In genomic region chr2:166771396-166771795, GRCm38 (mm10) we compare ENCODE assay signal across 11 mouse cellular contexts. TPM values are rescaled to one million over a fixed set of nuclear protein-coding genes. Genes with fewer than 3 reads are reported as not detected.
DNase-seq lines count a peak whose midpoint lies in the region; ATAC-seq and TF ChIP-seq lines count a peak whose summit lies in the region.
"Had no signal": no experiment of that assay in that cellular context is flagged by ENCODE, and none has a peak within 500 bp of the region (broad histone marks: within the 10 kb centered on the region; RNA-seq: fewer than 3 reads in every experiment).

No protein-coding gene starts in this region.

- 13% methylated on average over 11 of the region's 11 CpGs for WGBS in liver, embryonic 13.5 days (ENCODE audit: insufficient replicate concordance)
- 29% methylated on average over 11 of the region's 11 CpGs for WGBS in small intestine, adult 2 months
- 76% methylated on average over 11 of the region's 11 CpGs for WGBS in forebrain, embryonic 14.5 days

- no peak overlapping the region for H3K27ac ChIP-seq in liver, embryonic 13.5 days
- H3K27ac ChIP-seq in small intestine, adult 2 months (ENCODE audit: insufficient read depth, low read depth, low read length), result 0 out of 2 replicates have a peak overlapping the region, but pooled peaks have one; percentile 46
- H3K27ac ChIP-seq in forebrain, embryonic 14.5 days (ENCODE audit: low read depth, low read length), result no peak overlapping the region
- H3K27ac ChIP-seq: stomach, embryonic 15.5 days had no signal

- no peaks in the 10 kb centered on the region for H3K9me3 ChIP-seq in liver, embryonic 13.5 days (replicated peaks)
- no peaks in the 10 kb centered on the region for H3K9me3 ChIP-seq in forebrain, embryonic 14.5 days (replicated peaks; ENCODE audit: control insufficient read depth, low read length)
- H3K9me3 ChIP-seq: stomach, embryonic 15.5 days had no signal

- TF ChIP-seq CTCF in small intestine, adult 2 months (IDR thresholded peaks at IDR 0.05; ENCODE audit: extremely low read depth, insufficient read length, insufficient replicate concordance, low read depth, low read length), result no peak

- H3K4me3 ChIP-seq in liver, embryonic 13.5 days (replicated peaks), result no peak overlapping the region
- H3K4me3 ChIP-seq in small intestine, adult 2 months (ENCODE audit: low read depth, low read length), result no peak overlapping the region
- H3K4me3 ChIP-seq in forebrain, embryonic 14.5 days (ENCODE audit: low read depth, low read length), result no peak overlapping the region
- H3K4me3 ChIP-seq: erythroblast, embryonic 14.5 days; stomach, embryonic 15.5 days had no signal

- H3K36me3 ChIP-seq in liver, embryonic 13.5 days, result no peaks in the 10 kb centered on the region
- H3K36me3 ChIP-seq in small intestine, adult 2 months (ENCODE audit: control insufficient read depth, insufficient read depth, low read length), result no peaks in the 10 kb centered on the region
- no peaks in the 10 kb centered on the region for H3K36me3 ChIP-seq in forebrain, embryonic 14.5 days (ENCODE audit: control insufficient read depth, insufficient read depth, low read length)
- H3K36me3 ChIP-seq: stomach, embryonic 15.5 days had no signal

- H3K4me1 ChIP-seq in liver, embryonic 13.5 days (replicated peaks), result 0 out of 2 replicates have a peak, but pooled peaks cover 3% of the 10 kb centered on the region
- H3K4me1 ChIP-seq in small intestine, adult 2 months (ENCODE audit: control insufficient read depth, insufficient read depth, insufficient read length, low read length), result no peaks in the 10 kb centered on the region
- no peaks in the 10 kb centered on the region for H3K4me1 ChIP-seq in forebrain, embryonic 14.5 days (ENCODE audit: control insufficient read depth, insufficient read depth, low read length)
- H3K4me1 ChIP-seq: stomach, embryonic 15.5 days had no signal

- TF ChIP-seq POLR2A in small intestine, adult 2 months (IDR thresholded peaks at IDR 0.05; ENCODE audit: low read depth, low read length), result no peak

- ATAC-seq in liver, embryonic 13.5 days (ENCODE audit: low read depth), result no peak
- ATAC-seq in erythroid progenitor cell, adult 5-6 weeks (replicated peaks; ENCODE audit: low FRiP score, poor library complexity, severe bottlenecking), result no peak
- no peak for ATAC-seq in forebrain, embryonic 14.5 days

- peak; percentile 32 for DNase-seq in embryo, embryonic 10 days (ENCODE audit: low spot score)
- DNase-seq in embryo, embryonic 11 days, result no peak
- DNase-seq in thymus, postnatal 25 days, result peak; percentile 31
- DNase-seq in thymus, adult 18-20 months, result no peak
- DNase-seq in liver, embryonic 13.5 days, result no peak
- DNase-seq in forebrain, embryonic 14.5 days (ENCODE audit: low spot score), result no peak
- DNase-seq: adrenal gland, adult 8-10 months had no signal

- peak overlapping the region; percentile 21; the same call in 1 of the 2 replicates for H3K4me2 ChIP-seq in liver, embryonic 13.5 days
- H3K4me2 ChIP-seq in forebrain, embryonic 14.5 days (ENCODE audit: low read length), result no peak overlapping the region
- H3K4me2 ChIP-seq: stomach, embryonic 15.5 days had no signal

- no peak overlapping the region for H3K9ac ChIP-seq in liver, embryonic 13.5 days
- H3K9ac ChIP-seq in forebrain, embryonic 14.5 days (ENCODE audit: low read length), result no peak overlapping the region
- H3K9ac ChIP-seq: stomach, embryonic 15.5 days had no signal

- no peaks in the 10 kb centered on the region for H3K27me3 ChIP-seq in liver, embryonic 13.5 days
- no peaks in the 10 kb centered on the region for H3K27me3 ChIP-seq in small intestine, adult 2 months (ENCODE audit: control insufficient read depth, insufficient read depth, low read length)
- no peaks in the 10 kb centered on the region for H3K27me3 ChIP-seq in forebrain, embryonic 14.5 days (replicated peaks; ENCODE audit: control insufficient read depth, insufficient read depth, low read length)
- H3K27me3 ChIP-seq: stomach, embryonic 15.5 days had no signal

RNA-seq across cellular contexts. Expression of gene Trp53rkb, which starts 20.9 kb away (rescaled TPM):
- polyA plus RNA-seq in liver, embryonic 13.5 days (2015; fragmentation: Nextera tagmentation; extraction: Ambion mirVana), result 3.8 and 4.5 TPM in 2 replicates
- 2.8 and 3.2 TPM in 2 replicates for polyA plus RNA-seq in small intestine, adult 2 months (2012; rRNA removed)
- 0.72 and 2.5 TPM in 2 replicates for total RNA-seq in erythroid progenitor cell, adult 5-6 weeks (2015; ENCODE audit: low replicate concordance)
- total RNA-seq in erythroid progenitor cell, adult 5-6 weeks (2017; ENCODE audit: low replicate concordance), result 0.51 TPM in 1 of 2 replicates, not detected in the other
- polyA plus RNA-seq in forebrain, embryonic 14.5 days (2014; fragmentation: Nextera tagmentation; extraction: Ambion mirVana), result 9.1 and 9.4 TPM in 2 replicates

RNA-seq across cellular contexts. Expression of gene Arfgef2, which starts 34.0 kb away (rescaled TPM):
- 3.4 and 5.1 TPM in 2 replicates for polyA plus RNA-seq in liver, embryonic 13.5 days (2015; fragmentation: Nextera tagmentation; extraction: Ambion mirVana)
- 6.8 and 11.6 TPM in 2 replicates for polyA plus RNA-seq in small intestine, adult 2 months (2012; rRNA removed)
- total RNA-seq in erythroid progenitor cell, adult 5-6 weeks (2015; ENCODE audit: low replicate concordance), result 7.1 and 11.9 TPM in 2 replicates
- 16.3 and 19.1 TPM in 2 replicates for total RNA-seq in erythroid progenitor cell, adult 5-6 weeks (2017; ENCODE audit: low replicate concordance)
- 2.6 and 3.4 TPM in 2 replicates for polyA plus RNA-seq in forebrain, embryonic 14.5 days (2014; fragmentation: Nextera tagmentation; extraction: Ambion mirVana)

RNA-seq across cellular contexts. Expression of gene Prex1, which starts 57.8 kb away (rescaled TPM):
- 9.1 and 9.8 TPM in 2 replicates for polyA plus RNA-seq in liver, embryonic 13.5 days (2015; fragmentation: Nextera tagmentation; extraction: Ambion mirVana)
- 15.8 and 20.1 TPM in 2 replicates for polyA plus RNA-seq in small intestine, adult 2 months (2012; rRNA removed)
- 24.9 and 86.4 TPM in 2 replicates for total RNA-seq in erythroid progenitor cell, adult 5-6 weeks (2015; ENCODE audit: low replicate concordance)
- total RNA-seq in erythroid progenitor cell, adult 5-6 weeks (2017; ENCODE audit: low replicate concordance), result 60.8 and 88.9 TPM in 2 replicates
- 28.4 and 34.4 TPM in 2 replicates for polyA plus RNA-seq in forebrain, embryonic 14.5 days (2014; fragmentation: Nextera tagmentation; extraction: Ambion mirVana)

Comparison
In these comparisons a context has a peak if more than half of its experiments do, and no peak if none do; other contexts are left out.
1. DNase-seq: peak in embryo, embryonic 10 days (single experiment) and thymus, postnatal 25 days (single experiment); none in embryo, embryonic 11 days (single experiment), thymus, adult 18-20 months (0 of 2), liver, embryonic 13.5 days (single experiment) and forebrain, embryonic 14.5 days (single experiment).